Mouse (Mus musculus): ENCODE measurements around the gene Rps11. TPM values are rescaled to one million over a fixed set of nuclear protein-coding genes. Genes with fewer than 3 reads are reported as not detected.
"Not testable (repeated sequence)": the region's sequence is repeated elsewhere in the genome, so short reads cannot be mapped to it uniquely, and the experiment has no call there.

The Rps11 gene
- polyA plus RNA-seq, 1 experiment from 2014 or later = 1,846 TPM

DNA sequence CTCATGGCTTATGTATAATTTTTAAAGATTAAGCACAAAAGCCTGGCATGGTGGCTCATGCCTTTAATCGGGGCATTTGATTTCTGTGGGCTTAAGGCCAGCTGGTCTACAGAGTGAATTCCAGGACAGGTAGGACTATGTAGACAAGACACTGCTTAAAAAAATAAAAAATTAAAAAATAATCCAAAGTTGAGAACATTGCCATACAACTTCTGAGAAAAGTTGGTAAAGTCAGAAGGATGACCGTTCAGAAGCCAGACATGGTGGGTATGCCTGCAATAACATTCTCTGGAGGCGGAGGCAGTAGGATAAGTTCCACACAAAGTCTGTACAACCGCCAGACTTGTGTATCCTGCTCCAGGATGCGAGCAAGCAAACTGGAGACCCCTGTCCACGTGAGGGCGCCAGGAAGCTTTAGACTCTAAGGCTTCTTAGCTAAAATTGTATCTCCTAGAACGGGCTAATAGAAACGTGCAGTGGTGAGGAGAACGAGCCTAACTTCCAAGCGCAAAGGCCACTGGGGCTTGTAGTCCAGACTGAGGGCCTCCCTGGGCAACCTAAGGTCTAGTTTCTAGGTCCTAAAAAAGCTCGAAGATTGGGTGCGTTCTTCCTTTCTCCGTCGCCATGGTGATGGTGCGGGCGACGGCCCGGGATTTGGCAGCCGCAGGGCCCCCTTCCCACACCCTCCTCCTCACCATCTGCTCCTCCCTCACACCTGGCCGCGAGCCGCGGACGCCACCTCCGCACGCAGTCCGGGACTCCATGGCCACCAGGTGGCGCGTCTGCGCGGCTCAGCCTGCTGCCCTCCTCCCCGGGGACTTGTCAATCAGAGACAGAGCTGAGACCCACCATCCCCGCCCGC, 37.6 kb upstream of the Rps11 start:
- WGBS = 4% methylated on average over 35 of the region's 35 CpGs
- peak overlapping the region; percentile 49 for H3K4me3 ChIP-seq
- peaks cover 23% of the 10 kb centered on the region for H3K4me1 ChIP-seq
- H3K27me3 ChIP-seq (ENCODE audit: low read depth, poor library complexity, severe bottlenecking) = peaks cover 47% of the 10 kb centered on the region
- peak overlapping the region; percentile 56 for H3K27ac ChIP-seq
- H3K9me3 ChIP-seq (replicated peaks) = no peaks in the 10 kb centered on the region
- DNase-seq (ENCODE audit: low spot score) = peak; percentile 94
- H3K36me3 ChIP-seq = peaks cover 41% of the 10 kb centered on the region

DNA sequence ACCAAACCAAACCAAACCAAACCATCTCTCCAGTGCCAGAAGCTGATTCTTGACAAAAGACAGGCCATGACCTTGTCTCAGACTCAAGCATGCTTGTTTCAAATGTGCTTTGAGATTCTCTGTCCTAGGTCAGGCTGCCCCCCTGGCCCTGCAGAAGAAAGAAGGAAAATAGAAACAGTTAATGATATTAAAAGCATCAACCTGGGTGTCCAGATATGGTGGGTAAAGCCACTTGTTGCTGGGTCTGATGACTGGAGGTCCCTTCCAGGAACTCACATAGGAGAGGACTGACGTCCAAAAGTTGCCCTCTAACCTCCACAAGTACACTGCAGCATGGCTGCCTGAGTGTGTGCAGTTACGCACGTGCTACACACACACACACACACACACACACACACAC, 36.6 kb upstream of the Rps11 start:
- no peak overlapping the region for H3K4me3 ChIP-seq
- H3K36me3 ChIP-seq = peaks cover 44% of the 10 kb centered on the region
- peaks cover 37% of the 10 kb centered on the region for H3K27me3 ChIP-seq (ENCODE audit: low read depth, poor library complexity, severe bottlenecking)
- DNase-seq (ENCODE audit: low spot score) = no peak
- H3K27ac ChIP-seq = no peak overlapping the region
- H3K4me1 ChIP-seq = peaks cover 23% of the 10 kb centered on the region
- WGBS = 90% methylated on average over 3 of the region's 3 CpGs
- no peaks in the 10 kb centered on the region for H3K9me3 ChIP-seq (replicated peaks)

DNA sequence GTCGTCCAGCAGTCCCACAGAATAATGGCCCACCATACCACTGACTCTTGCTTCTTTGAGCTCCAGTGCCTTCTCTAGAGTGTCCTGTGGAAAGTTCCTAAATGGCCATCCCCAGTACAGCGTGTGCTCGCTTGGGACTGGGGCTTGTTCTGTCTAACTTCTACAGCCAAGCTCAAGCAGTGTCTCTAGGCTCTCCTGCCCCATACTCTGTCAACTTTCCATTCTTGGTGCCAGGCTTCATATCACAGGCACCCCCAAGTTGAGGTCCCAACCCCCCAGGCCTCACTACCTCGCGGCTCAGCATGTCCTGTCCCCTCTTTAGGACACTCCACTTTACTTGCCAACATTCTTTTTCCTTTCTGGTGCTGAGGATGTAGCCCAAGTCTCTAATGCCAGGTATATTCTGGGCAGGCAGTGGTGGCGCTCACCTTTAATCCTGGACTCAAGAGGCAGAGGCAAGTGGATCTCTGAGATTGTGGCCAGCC, 36.1 kb upstream of the Rps11 start:
- whole genome bisulfite sequencing = 92% methylated on average over 6 of the region's 6 CpGs
- no peak overlapping the region for H3K27ac ChIP-seq

DNA sequence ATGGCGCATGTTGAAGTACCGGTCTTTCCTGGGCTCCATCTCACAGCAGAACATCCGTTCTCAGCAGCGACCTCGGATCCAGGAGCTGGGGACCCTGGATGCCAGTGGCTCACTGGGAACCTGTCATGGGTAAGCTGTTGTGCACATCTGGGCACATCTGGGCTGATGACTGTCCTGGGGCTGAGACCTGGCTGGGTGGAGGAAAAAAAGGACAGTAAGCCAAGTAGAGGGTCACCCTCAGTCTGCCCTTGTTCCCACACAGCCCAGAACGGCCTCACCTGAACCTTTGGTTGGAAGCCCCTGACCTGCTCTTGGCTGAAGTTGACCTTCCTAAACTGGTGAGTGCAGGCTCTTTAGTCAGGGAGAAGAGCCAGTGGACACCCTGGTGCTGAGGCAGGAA, 34.8 kb upstream of the Rps11 start:
- no peaks in the 10 kb centered on the region for H3K9me3 ChIP-seq (replicated peaks)
- H3K4me3 ChIP-seq = no peak overlapping the region
- WGBS = 93% methylated on average over 6 of the region's 6 CpGs
- H3K27me3 ChIP-seq (ENCODE audit: low read depth, poor library complexity, severe bottlenecking) = peaks cover 18% of the 10 kb centered on the region
- H3K27ac ChIP-seq = no peak overlapping the region
- no peak for DNase-seq (ENCODE audit: low spot score)
- peaks cover 44% of the 10 kb centered on the region for H3K36me3 ChIP-seq
- peaks cover 32% of the 10 kb centered on the region for H3K4me1 ChIP-seq

More for the DNA sequence above, 36.1 kb upstream of the Rps11 start:
- Histone ChIP-seq H3K36me3 (peaks cover 44% of the 10 kb centered on the region), H3K4me1 (peaks cover 26% of the 10 kb centered on the region), H3K27me3 (ENCODE audit: low read depth, poor library complexity, severe bottlenecking) (peaks cover 32% of the 10 kb centered on the region), H3K4me3 (no peak overlapping the region), H3K9me3 (replicated peaks) (no peaks in the 10 kb centered on the region)
- DNase-seq (ENCODE audit: low spot score) = no peak

DNA sequence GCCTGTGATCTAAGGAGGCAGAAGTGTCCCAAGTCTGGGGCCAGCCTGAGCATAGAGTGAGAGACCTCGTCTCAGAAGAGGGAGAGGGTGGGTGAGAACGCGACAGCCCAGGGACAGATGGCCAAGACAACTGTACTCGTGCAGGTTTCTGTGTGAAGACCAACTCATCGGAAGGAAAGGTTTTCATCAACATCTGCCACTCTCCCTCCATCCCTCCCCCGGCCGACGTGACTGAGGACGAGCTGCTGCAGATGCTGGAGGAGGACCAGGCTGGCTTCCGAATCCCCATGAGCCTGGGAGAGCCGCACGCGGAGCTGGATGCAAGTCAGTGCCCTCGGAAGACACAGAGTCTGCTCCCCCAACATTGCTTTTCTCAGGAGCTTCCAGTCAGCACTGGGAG, 33.2 kb upstream of the Rps11 start:
- Histone ChIP-seq H3K4me3 (no peak overlapping the region), H3K9me3 (replicated peaks) (no peaks in the 10 kb centered on the region), H3K36me3 (peaks cover 44% of the 10 kb centered on the region), H3K4me1 (peaks cover 29% of the 10 kb centered on the region), H3K27me3 (ENCODE audit: low read depth, poor library complexity, severe bottlenecking) (peaks cover 3% of the 10 kb centered on the region), H3K27ac (no peak overlapping the region)
- no peak for DNase-seq (ENCODE audit: low spot score)
- 88% methylated on average over 14 of the region's 14 CpGs for WGBS

DNA sequence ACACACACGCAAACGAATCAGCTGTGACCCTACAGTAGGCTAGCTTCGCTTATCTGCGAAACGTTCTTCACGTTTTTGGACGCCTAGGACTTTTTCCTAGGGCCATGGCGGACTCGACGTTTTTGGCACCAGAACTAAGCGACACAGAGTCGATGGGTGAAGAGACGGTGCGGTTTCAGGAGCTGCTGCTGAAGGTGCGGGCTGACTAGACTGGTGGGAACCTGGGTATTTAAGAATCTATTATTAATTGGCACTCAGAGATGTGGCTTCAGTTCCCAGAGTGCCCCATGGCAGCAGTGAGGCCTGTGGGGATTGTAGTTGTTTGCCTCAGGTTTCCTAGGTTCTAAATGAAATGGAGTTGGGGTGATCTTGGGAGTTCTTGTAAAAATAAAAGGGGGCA, 32.0 kb upstream of the Rps11 start:
- no peak for DNase-seq (ENCODE audit: low spot score)
- 97% methylated on average over 15 of the region's 15 CpGs for WGBS
- Histone ChIP-seq H3K27me3 (ENCODE audit: low read depth, poor library complexity, severe bottlenecking) (no peaks in the 10 kb centered on the region), H3K4me1 (peaks cover 28% of the 10 kb centered on the region), H3K36me3 (peaks cover 44% of the 10 kb centered on the region), H3K4me3 (no peak overlapping the region), H3K9me3 (replicated peaks) (no peaks in the 10 kb centered on the region), H3K27ac (no peak overlapping the region)

DNA sequence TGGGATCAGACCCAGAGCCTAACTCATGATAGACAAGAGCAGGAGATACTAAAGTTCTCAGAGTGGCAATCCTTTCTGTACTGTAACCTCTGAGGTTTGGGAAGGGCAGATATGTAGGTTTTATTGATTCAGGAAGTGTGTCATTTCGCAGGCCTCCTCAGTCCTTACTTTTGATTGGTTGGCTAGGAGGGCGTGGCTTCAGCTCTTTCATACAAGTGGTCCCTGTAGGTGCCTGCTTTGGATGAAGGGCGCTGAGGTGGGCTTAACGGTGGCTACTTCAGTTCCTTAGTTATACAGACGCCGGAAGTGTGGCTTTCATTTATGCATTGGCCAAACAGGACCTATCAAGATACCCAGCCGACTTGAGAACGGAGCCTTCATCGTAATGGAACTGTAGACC, 31.4 kb upstream of the Rps11 start:
- peak overlapping the region; percentile 98; the same call in 1 of the 2 replicates for H3K27ac ChIP-seq
- peaks cover 38% of the 10 kb centered on the region for H3K36me3 ChIP-seq
- peaks cover 34% of the 10 kb centered on the region for H3K4me1 ChIP-seq
- H3K9me3 ChIP-seq (replicated peaks) = no peaks in the 10 kb centered on the region
- DNase-seq (ENCODE audit: low spot score) = no peak
- WGBS = 87% methylated on average over 9 of the region's 9 CpGs
- H3K27me3 ChIP-seq (ENCODE audit: low read depth, poor library complexity, severe bottlenecking) = no peaks in the 10 kb centered on the region
- H3K4me3 ChIP-seq = no peak overlapping the region

DNA sequence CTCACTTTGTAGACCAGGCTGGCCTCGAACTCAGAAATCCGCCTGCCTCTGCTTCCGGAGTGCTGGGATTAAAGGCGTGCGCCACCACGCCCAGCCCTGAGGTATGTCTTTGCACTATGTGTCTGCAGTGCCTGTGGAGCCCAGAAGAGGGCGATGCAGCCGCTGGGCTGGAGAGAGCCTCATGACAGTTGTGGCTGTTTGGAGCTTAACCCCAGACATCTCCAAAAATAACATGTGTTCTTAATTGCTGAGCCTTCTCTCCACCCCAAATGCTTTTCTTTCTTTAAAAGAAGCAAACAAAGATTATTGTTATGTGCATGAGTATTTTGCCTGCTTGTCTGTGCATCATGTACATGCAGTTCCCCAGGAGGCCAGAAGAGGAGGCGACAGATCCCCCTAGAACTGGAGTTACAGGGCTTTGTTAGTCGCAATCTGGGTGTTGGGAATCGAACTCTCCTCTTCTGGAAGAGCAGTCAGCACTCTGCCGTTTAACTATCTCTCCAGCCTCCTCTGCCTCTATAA, 30.8 kb upstream of the Rps11 start:
- peaks cover 32% of the 10 kb centered on the region for H3K36me3 ChIP-seq
- 83% methylated on average over 12 of the region's 12 CpGs for WGBS
- peak overlapping the region; percentile 98 for H3K27ac ChIP-seq
- H3K27me3 ChIP-seq (ENCODE audit: low read depth, poor library complexity, severe bottlenecking) = no peaks in the 10 kb centered on the region
- peak overlapping the region; percentile 78 for H3K4me3 ChIP-seq
- peaks cover 39% of the 10 kb centered on the region for H3K4me1 ChIP-seq
- H3K9me3 ChIP-seq (replicated peaks) = no peaks in the 10 kb centered on the region
- no peak for DNase-seq (ENCODE audit: low spot score)

DNA sequence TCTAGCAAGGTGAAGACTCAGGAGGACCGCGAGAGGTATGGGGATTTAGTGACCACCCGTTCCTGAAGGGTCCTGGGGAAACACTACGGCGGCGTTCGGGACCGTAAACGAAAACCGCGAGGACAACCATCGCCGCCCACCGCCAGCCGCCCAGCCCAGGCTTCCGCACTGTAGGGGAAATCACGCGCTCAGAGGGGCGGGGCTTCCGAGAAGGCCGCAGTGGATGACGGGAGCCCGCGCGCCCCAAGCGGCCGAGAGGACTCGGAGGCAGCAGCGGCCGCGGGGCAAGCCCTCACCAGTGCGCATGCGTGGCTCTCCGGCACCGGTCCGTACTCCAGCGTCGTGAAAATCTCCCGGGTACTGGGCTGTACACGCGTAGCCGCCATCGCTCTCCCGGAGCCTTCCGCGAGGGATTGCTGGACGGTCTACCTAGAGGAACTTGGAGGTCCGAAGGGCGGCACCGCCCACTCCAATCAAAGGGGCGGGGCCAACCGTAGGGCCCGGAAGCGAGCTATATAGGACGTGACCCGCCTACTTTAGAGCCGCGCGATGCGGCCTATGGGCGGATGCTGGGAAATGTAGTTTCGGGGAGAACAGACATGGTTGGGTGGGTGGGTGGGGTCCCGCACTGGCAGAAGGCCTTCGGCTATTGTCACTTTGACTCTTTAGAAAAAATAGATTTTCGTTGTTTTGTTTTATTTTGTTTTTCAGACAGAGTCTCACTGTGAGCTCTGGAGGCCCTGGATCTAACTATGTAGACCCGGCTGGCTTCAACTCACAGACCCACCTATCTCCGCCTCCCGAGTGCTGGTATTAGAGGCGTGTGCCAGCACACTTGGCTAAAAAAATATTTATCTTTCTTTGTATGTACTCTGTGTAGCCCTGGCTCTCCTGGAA, 30.1 kb upstream of the Rps11 start, which contains the start of the genes Pih1d1 and Aldh16a1:
Pih1d1 (plus strand) TSS at position 208 of the 897 bp plus-strand sequence.
Aldh16a1 (minus strand) TSS at position 489 of the 897 bp plus-strand sequence.
- 5% methylated on average over 69 of the region's 69 CpGs for WGBS

DNA sequence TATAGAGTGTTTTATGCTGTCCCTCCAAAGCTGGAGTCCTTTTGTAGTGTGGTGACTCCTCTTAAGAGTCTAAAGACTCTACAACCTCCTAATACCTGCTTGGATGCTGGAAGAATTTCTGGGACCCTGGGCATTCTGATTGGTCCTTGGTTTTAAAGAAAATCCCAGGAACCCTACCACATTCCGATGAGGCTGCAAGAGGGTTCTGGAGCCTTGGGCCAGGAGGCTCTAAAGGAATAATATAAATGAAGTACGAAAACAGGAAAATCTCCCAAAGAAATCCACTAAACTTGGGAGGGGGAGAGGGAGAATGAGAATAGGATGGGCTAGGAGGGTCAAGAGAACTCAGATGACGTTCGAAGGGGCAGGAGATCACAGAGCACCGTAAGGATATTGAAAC, 29.3 kb upstream of the Rps11 start:
- Histone ChIP-seq H3K27ac (peak overlapping the region; percentile 98), H3K4me3 (peak overlapping the region; percentile 78), H3K9me3 (replicated peaks) (no peaks in the 10 kb centered on the region), H3K4me1 (peaks cover 48% of the 10 kb centered on the region), H3K27me3 (ENCODE audit: low read depth, poor library complexity, severe bottlenecking) (no peaks in the 10 kb centered on the region), H3K36me3 (peaks cover 22% of the 10 kb centered on the region)
- no peak for DNase-seq (ENCODE audit: low spot score)
- 5% methylated on average over 5 of the region's 5 CpGs for WGBS

More for the DNA sequence above, 30.1 kb upstream of the Rps11 start, which contains the start of the genes Pih1d1 and Aldh16a1:
- peak within 1 kb of the TSS; percentile 78 for H3K4me3 ChIP-seq
- peaks cover 46% of the 10 kb centered on the region for H3K4me1 ChIP-seq
- H3K9me3 ChIP-seq (replicated peaks) = no peaks in the 10 kb centered on the region
- no peaks in the 10 kb centered on the region for H3K27me3 ChIP-seq (ENCODE audit: low read depth, poor library complexity, severe bottlenecking)
- DNase-seq (ENCODE audit: low spot score) = peak; percentile 98
- peak within 1 kb of the TSS; percentile 98 for H3K27ac ChIP-seq
- H3K36me3 ChIP-seq = peaks cover 28% of the 10 kb centered on the region

DNA sequence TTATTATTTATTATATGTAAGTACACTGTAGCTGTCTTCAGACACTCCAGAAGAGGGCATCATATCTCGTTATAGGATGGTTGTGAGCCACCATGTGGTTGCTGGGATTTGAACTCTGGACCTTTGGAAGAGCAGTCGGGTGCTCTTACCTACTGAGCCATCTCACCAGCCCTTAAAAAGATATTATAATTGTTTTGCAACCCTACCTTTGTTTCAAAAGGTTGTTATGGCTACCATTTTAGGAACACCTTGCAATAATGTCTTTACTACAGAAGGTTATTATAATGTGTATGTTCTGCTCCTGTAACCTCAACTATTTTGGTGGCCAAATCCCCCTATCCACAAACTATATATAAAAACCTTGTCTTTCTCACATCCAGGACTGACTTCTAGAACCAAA, 28.8 kb upstream of the Rps11 start:
- H3K36me3 ChIP-seq = peaks cover 22% of the 10 kb centered on the region
- not testable (repeated sequence) for DNase-seq (ENCODE audit: low spot score); H3K9me3 ChIP-seq (replicated peaks); H3K27me3 ChIP-seq (ENCODE audit: low read depth, poor library complexity, severe bottlenecking); H3K27ac ChIP-seq
- peak overlapping the region; percentile 78 for H3K4me3 ChIP-seq
- WGBS = 95% methylated on average over 2 of the region's 2 CpGs
- peaks cover 48% of the 10 kb centered on the region for H3K4me1 ChIP-seq

DNA sequence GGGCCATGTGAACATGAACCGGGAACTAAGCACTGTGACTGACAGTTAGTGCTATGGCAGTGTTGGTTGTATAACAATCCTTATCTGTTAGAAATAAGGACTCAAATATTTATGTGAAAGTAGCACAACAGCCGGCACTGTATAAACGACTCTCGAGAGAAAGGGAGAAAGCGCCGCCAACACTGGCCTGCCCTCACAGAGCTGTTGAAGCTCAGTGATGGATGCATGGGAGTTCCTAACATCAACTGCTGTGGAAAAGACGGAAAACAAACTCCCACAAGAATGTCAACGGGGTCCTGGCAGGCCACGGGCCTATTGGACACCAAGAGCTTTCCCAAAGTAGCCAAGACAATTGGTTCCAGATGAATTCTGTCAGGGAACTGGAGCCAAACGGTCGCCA, 27.1 kb upstream of the Rps11 start:
- WGBS = 33% methylated on average over 11 of the region's 11 CpGs
- Histone ChIP-seq H3K27ac (peak overlapping the region; percentile 74), H3K27me3 (ENCODE audit: low read depth, poor library complexity, severe bottlenecking) (no peaks in the 10 kb centered on the region), H3K36me3 (peaks cover 27% of the 10 kb centered on the region), H3K4me1 (peaks cover 48% of the 10 kb centered on the region), H3K4me3 (peak overlapping the region; percentile 10; the same call in 1 of the 2 replicates), H3K9me3 (replicated peaks) (no peaks in the 10 kb centered on the region)
- DNase-seq (ENCODE audit: low spot score) = no peak
